Mouse (Mus musculus): ENCODE data around the gene Tubgcp5.
"Not testable (repeated sequence)": the region's sequence is repeated elsewhere in the genome, so short reads cannot be mapped to it uniquely, and the experiment has no call there.

The Tubgcp5 gene

DNA sequence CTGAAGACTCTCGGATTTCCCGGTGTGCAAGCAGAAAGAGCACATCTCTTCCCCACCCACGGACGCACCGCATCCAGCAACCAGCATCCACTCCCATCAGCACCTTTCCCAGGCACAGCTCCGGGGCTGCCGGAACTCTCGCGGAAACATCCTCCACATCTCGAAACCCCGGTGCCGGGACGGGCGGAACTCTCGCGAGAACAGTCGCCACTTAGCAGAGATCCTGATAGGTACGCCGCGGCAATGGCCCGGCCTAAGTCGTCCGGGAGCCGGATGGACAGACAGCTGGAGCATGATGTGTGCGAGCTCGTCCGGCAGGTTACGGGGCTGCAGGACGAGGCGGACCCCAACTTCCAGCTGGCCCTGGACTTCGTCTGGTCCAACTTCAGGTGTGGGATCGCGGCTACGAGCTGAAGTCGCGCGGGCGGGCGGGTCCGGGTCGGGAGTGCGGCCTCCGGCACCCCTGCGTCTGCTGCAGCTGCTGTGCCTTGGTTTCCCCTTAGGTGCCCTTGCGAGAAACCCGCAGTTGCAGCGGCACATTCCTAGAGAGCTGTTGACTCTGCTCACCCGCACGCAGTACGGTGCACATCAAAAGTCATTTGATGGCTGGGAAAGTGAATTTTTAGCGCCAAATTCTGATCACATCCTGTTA is at the start of gene Tubgcp5:
Gene Tubgcp5 (plus strand): TSS at position 203 of the 652 bp plus-strand sequence.
- peak; percentile 97 for DNase-seq

DNA sequence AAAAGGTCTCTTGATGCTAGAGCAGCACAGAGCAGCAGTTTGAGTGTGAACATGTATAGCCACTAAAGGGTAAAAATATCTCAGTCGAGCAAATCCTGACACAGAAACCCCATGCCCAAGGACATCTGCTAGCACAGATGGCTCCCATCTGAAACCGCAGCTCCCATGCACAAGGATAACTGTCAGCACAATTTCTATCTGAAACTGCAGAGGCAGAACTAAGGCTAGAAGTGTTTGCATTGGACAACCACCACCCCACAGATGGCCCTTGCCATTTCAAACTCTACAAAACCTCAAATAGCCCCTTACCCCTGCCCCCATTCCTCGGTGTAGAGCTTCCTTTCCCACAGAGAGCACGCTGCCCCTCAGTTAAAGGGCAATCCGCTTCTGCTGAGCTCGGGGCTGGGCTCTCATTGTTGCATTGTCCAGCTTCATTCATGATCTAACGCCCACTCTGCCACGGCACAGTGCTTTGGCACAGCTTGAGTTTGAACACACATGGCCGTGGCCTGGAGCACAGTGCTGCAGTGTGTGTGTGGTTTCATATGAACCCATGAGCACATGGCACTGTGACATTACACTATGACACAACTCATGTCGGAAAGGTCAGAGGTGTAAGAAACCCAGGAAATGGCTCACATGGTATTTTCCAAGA is 49.3 kb upstream of the Tubgcp5 start:
- DNase-seq, result peak; percentile 42

DNA sequence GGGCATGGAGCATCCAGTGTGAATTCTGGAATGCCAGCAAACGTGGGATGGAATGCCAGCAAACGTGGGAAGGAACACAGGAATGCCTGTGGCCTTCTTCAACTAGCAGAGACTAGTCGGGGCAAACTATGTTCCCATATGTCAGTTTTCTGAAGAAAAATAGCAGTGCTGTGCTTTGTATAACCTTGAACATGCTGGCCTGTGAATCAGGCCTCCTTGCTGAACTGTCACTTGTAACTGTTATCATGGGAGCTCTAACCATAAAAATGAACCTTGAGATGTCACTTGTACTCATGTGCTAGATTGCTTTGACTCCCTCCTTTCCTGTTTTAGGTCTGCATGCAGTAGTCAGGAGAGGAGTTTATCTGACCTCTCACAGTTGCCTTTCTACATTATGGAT is 43.1 kb upstream of the Tubgcp5 start:
- no peak for DNase-seq

DNA sequence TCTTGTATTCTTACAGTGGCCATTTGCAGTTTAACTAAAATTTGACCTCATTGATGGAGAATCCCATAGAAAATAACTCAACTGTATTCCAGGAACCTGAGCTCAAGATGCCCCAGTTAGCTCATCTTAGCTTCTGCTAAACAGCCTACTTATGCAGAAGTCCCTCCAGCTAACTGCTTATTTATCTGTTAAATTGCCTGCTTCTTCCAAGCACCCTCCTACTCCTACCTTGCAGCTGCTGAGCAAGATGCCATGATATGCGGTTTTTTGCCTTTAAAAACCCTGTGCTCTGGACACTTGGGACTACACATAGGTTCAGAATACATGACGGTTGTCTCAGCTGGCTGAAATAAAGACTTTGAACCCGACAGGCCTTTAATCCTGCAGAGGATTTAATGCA is 34.6 kb upstream of the Tubgcp5 start:
- no peak for DNase-seq

DNA sequence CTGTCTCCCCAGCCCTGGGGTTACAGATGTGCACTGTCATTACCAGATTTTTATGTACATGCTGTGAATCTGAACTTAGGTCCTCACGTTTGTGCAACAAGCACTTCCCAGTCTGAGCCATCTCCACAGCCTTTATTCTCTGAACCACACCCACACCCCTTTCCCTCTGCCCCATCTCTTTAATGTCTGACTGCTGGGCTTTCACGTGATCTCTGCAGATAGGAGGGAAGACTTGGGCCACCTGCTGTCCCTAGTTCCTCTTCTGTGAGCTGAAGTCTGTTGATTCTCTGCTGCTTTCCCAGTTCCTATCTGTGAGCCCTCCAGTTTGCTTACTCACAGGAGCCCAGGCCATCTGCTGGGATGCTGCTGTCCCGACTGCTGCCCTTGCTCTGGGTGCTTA is 26.0 kb upstream of the Tubgcp5 start, which contains the start of gene Siglech:
Gene Siglech (plus strand): TSS at position 253 of the 400 bp plus-strand sequence.
- no peak for DNase-seq

DNA sequence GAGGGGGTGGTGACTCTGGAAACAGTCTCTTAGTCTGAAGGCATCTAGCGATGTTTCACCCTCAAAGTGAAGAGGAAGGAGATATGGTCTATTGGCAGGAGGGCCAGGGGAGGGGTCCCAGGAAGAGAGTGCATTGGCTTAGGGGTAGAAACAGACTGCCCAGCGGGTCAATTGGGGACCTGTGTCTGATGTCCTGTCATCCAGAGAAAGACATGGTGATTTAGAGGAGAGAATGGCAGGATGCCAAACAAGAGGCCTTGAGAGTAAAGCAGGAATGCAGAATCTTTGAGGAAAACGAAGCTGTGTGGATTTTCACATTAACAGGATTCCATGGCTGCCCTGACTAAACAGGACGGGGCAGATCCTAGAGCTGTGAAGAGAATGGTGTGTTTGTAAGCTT is 13.9 kb upstream of the Tubgcp5 start:
- DNase-seq, result no peak

DNA sequence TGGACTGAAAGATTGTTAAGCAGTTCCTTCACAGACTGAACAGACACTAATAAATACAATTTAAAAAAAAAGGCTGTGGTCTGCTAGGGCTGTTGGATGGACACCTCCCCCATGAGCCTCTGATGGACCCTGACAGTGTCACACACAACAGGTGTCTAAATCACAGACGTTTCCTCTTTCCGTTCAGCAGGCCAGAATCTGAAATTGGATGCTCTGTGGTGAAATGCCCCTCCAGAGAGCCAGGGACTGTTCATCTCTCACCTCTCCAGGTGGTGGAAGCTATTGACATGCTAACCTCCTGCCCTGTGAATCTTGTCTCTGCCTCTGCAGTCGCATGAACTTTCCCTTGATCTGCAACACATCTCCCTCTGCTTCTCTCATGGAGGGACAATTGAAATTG is 11.5 kb upstream of the Tubgcp5 start:
- no peak for DNase-seq

DNA sequence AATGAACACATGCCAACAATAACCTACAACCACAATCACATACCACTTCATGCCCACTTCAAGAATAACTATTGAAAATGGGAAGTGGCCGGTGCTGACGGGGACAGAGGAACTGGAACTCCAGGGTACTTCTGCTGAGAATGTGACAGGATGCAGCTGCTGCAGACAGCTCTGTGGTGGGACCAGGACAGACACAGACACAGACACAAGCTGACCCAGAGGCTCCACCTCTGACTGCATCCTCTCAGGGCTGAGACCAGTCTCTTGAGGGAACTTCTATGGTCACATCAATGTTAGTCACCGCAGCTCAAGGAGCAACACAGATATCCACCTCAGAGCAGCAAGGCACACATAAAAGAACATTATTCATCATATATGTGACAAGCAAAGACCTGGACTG is 9.4 kb upstream of the Tubgcp5 start:
- no peak for DNase-seq

DNA sequence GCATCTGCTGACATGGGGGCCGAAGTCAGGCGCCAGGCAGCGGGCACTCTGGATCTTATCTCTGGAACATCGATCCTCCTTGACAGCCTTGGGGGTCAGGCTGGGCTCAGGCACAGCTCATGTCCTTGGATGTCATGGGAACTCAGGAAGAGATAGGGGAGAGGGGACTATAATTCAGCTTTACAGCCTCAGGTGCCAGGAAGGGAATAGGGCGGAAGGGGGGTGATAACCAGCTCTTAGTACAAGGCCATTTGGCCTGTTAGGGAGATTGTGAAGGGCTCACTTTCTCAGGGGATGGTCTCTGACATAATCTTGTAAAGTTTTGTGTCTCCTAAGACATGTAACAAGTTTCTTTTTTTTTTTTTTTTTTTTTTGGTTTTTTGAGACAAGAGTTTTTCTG is 3.4 kb upstream of the Tubgcp5 start:
- not testable (repeated sequence) for DNase-seq

DNA sequence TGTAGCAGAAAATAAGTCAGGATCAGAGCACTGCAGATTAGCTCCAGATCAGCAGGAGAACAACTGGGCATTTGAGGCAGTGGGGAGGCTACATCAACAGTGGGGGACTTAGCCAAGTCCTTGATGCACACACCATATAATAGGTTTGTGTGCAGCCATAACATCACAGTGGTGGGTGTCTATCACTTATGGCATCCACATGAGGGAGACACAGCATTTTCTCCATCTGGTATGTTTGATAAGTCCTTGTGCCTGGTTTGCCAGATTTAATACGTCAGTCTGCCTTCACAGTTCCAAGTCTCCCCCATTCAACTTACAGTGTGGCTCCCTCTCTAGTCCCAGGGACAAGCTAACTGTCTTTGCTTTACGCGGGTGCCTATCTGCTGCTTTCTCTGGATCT is 1.7 kb upstream of the Tubgcp5 start:
- peak; percentile 17 for DNase-seq

DNA sequence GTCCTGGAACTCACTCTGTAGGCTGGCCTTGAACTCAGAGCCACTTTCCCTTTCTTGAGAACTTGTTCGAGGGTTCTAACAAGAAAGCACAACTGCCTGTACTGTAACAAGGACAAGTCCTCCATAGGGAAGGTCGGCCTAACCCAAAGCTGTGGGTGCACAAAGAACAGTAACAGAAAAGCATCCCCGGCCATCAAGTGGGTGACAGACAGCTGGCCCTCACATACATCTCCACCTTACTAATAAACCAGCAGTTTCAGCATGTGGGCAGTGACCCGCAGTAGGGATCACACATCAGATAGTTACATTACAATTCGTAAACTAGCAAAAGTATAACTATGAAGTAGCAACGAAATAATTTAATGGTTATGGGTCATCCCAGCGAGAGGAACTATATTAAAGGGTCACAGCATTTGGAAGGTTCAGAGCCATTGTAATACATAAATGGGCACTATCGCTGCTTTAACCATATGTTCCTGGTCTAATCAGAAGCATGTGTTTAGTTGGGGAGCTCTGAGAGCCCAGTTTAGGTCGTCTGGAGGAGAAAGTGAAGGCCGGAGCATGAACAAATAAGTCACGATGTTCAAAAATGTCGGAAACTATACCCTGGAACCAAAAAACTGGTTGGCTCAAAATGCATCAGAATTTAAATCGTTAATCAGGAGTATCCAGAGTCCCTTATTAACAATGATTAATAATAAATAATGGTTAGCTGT is 560 bp upstream of the Tubgcp5 start:
- no peak for DNase-seq

DNA sequence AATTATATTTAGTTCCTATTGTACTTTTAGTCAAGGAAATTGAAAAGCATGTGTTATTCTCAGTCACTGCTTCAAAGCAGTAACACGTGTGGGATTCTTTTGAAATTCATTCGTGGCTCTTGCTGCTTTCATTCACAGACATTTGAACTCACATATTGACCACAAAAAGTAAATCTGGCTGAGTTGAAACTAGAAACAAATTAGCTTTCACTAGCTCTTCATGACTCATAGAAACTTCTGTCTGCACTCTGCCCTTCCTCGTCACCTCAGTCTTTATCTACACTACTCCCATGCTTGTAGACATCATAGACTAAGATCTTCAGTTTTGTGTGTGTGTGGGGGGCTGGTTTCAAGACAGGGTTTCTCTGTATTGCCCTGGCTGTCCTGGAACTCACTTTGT is 6.0 kb downstream of the Tubgcp5 start:
- DNase-seq, result no peak

DNA sequence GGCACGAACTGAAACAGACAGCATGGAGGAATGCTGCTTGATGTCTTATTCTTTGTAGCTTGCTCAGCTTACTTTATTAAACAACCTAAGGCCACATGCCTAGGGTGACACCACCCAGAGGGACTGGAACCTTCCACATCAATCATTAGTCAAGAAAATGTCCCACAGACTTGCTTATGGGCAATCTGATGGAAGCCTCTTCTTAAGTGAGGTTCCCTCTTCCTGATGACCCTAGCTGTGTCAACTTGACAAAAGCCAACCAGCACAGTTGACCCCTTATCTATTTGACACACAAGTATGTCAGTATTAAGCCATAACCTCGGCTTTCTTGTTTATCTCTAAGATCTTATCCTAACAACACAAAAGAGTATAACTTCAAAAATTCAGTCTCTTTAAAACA is 16.0 kb downstream of the Tubgcp5 start:
- no peak for DNase-seq

DNA sequence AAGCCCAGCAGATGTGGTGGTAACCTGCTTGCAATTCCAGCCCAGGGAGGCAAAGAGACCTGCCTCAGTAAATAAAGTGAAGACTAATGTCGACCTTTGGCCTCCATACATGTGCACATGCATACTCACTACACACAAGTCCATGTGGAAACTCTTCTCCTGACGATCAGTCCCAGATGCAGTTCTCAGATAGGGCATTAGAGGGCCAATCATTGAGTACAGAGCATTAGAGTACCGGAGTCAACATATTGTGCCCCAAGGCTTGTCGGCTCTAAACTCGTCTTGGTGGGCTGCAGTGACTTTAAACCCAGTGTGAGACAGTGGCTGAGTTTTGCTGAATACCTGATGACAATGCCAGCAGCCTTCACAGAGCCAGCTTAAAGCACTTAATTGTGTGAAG is 30.5 kb downstream of the Tubgcp5 start:
- DNase-seq, result no peak

DNA sequence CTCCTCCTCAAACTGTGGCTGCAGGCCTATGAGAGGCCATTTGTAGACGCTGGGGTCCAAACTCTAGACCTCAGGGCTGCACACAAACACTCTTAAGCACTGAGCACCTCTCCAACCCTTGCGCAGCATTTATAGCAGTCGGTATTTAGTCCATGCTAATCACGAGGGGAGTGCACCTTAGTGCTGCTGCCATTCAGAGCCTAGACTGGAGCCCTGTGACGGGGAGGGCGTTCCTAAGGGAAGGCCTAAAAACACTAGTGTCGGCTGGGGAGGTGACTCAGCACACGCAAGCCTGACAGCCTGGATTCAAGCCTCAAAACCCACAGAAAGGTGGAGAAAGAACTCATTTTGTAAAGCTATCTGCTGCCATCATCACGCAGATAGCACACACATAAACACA is 33.6 kb downstream of the Tubgcp5 start:
- DNase-seq, result no peak

DNA sequence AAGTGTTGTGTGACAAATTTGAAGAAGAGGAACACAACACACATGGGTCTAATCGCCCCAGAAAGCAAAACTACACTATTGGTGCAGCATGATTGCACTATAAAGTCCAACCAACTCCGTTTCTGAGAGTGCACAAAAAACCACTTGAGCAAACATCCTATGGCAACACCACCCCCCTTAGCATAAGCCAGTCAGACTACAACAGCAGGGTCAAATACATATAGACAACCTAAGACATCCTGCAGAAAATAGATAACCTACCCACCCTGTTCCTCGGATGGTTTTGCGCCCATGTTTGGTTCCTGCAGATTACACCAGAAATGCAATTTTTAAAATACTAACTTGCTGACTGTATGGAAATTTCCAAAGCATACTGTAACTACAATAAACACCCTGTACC is 42.9 kb downstream of the Tubgcp5 start:
- DNase-seq, result no peak

DNA sequence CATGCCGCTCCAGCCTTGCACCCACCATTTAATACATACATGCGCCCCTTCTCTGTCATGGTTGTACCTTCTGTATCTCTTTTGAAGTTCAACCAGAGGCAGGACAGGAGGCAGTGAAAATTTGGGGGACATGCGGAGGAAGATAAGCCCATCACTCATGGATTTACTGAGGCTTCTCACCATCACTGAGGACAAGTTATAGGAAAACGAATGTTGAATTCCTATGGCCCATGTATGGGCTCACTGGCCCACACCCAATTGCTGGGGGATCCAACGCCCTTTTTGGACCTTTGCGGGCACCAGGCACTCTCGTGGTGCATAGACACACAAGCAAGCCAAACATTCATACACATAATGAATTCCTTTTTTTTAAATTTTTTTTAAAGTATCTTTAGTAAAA is 47.5 kb downstream of the Tubgcp5 start, which contains the start of gene Cyfip1:
Gene Cyfip1 (plus strand): TSS at position 301 of the 400 bp plus-strand sequence.
- no peak for DNase-seq

DNA sequence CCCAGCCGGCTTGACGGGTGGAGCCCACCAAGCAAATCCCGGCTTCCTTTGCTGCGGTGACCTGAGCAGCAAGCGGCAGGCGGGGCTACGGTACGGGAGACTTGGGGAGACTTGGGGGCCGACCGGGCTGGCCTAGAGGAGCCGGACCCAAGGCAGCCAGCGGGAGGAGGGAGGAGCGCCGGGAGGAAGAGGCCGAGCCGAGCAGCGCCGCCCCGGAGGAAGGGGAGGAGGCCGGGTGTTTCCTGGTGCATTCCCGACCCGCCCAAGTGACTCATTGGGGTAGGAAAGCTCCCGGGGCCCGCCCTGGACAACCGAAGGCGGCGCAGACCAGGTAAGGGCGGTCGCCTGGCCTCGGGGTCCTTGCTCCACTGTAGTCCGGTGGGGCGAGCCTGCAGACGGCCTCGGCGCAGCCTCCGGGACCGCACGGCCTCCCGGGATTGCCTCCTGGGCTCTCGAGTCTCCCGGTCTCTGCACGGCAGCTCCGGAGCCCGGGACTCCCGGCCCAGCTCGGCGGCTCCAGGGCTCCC is 48.1 kb downstream of the Tubgcp5 start:
- DNase-seq, result peak; percentile 90

DNA sequence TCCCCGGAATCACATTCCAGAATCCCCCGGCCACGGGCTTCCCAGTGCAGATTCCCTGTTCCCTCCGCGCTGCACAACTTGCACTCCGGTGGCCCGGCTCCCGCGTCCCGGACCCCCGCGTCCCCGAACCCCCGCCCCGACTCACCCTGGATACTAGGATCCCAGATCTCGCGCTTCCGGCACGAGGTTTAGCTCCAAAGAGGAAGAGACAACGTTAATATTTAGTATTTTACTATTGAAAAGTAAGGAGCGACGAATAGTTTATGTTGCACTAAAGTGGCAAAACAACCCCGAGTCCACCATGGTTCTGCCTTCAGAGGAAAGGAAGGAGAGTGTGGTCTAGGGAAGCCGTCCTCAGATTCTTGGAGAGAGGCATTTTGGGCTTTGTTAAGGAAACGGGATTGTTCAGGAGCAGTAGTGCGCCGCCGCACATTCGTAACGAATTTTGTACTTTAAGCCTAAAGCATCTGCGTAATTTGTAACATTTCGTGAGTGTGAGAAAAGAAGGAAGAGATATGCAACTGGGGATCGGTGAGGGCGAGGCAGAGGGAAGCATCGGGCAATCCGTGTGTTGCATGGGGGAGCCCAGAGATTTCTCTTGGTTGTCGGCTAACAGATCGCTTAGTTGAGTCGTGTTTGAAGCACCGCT is 48.7 kb downstream of the Tubgcp5 start:
- DNase-seq, result peak; percentile 34

DNA sequence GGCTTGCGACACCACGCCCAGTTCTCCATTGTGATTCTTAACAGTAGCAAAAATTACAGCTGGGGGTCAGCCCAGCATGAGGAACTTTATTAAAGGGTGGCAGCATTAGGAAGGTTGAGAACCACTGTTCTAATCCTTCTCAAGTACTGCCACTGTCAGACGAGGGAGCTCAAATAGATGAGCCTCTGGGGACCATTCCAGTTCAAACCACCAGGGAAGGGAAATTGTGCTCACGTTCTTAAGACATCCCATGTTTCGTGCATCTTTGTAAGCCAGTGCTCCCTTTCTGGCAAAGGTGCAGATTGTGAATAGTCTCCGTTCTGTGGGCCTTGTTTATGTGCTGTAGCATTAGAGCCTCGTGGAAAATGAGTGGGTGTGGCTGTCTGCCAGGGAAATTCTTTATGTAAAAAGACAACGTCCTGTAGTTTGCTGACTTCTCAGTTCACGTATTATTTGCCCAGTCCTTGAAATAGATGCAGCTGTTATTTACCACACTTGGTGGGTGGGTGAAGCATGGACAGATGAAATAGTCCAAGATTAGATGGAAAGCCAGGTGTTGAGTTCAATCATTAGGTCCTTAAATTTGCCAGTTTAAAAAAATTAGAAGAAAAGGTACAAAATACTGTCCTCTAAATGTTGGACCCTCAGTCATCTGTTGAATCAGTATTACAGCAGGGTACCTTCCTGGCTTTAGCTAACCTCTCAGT is 52.8 kb downstream of the Tubgcp5 start:
- no peak for DNase-seq

DNA sequence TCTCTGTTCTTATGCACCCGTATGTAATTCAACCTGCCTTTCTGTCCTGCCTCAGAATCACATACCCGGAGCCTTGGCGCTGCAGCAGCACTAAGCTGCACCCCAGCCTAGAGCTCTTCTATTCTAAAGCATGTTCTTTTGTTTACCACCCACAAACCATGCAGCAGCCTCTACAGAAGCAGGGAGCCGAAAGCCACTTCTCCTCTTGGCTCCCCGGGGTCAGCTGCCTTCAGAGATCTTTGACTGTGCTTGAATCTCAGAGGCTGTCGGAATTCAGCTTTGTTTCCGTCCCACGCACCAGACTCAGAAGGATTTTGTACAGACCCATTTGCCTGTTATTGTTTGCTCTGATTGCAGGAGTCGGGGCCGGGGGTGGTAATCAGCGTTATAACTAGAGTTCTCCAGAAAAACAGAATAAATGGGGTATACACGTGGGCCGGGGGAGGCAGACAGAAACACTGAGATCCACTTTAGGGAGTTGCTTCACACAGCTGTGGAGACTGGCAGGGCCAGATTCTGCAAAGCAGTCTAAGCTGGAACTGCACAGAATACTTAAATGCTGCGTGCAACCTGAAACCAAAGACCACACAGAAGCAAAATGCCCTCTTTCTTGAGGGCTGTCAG is 56.1 kb downstream of the Tubgcp5 start:
- DNase-seq, result peak; percentile 62

DNA sequence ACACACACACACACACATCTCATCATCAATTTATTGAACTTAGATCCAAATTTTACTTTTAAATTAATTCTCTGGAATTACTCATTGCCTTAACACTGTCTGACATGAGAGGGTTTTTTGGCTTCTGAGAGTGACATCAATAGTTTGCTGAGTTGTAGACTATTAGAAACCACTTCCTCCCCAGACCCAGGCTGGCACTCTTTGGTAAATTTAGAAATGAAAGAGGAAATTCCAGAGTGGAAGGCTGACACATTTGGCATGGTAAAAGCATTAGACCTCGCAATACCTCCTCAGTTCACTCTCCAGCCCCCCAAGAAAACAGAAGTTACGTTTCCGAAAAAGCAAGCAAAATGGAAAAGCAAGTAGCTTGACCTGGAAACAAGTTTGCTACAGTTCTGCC is 58.8 kb downstream of the Tubgcp5 start:
- no peak for DNase-seq
